Comparison of ENCODE assay signal across 12 mouse cellular contexts in genomic region chr19:25306277-25306676, GRCm38 (mm10).
DNase-seq lines count a peak whose midpoint lies in the region; ATAC-seq and TF ChIP-seq lines count a peak whose summit lies in the region.
"Had no signal": no experiment of that assay in that cellular context is flagged by ENCODE, and none has a peak within 500 bp of the region (broad histone marks: within the 10 kb centered on the region; RNA-seq: fewer than 3 reads in every experiment).

No protein-coding gene starts in this region.

- peak; percentile 33 for DNase-seq in embryo, embryonic 11 days
- DNase-seq in embryo, embryonic 9.5 days (ENCODE audit: extremely low spot score): no peak
- no peak for DNase-seq in liver, postnatal 0 days
- no peak for DNase-seq in CH12.LX (ENCODE audit: extremely low read depth)
- DNase-seq in induced T-regulatory cell, adult 2 months (ENCODE audit: low read depth): peak; percentile 8
- DNase-seq in layer of hippocampus, adult 8-10 months (ENCODE audit: low spot score in 2 of 2): no peak
- DNase-seq: adrenal gland, adult 2 months; cerebellum, adult 8-10 months; kidney, adult 18-20 months had no signal

- ATAC-seq in liver, postnatal 0 days: no peak
- no peak for ATAC-seq in liver, embryonic 12.5 days
- no peak for ATAC-seq in activated CD4-positive, CD25-positive, alpha-beta regulatory T cell, adult 4 months

- peaks cover 9% of the 10 kb centered on the region; the same call in 1 of the 2 replicates for H3K4me1 ChIP-seq in liver, postnatal 0 days (ENCODE audit: insufficient read depth)
- no peaks in the 10 kb centered on the region for H3K4me1 ChIP-seq in liver, embryonic 12.5 days
- H3K4me1 ChIP-seq in CH12.LX (ENCODE audit: control insufficient read depth in 1 of 2, insufficient read depth in 2 of 2): peaks cover 9 to 31% of the 10 kb centered on the region in 2 experiments; a peak in 2 of 4 replicates
- H3K4me1 ChIP-seq: megakaryocyte, embryonic 14.5 days had no signal

- no peak for TF ChIP-seq POLR2A in CH12.LX (IDR thresholded peaks at IDR 0.05; ENCODE audit: low read depth, low read length)

- TF ChIP-seq RAD21 in CH12.LX (IDR thresholded peaks at IDR 0.05; ENCODE audit: low read depth, low read length): peak; percentile 59

- TF ChIP-seq EP300 in liver, postnatal 0 days (IDR thresholded peaks at IDR 0.05; ENCODE audit: low read depth): no peak
- TF ChIP-seq EP300 in CH12.LX (IDR thresholded peaks at IDR 0.05; ENCODE audit: low read length): no peak

- no peak overlapping the region for H3K4me3 ChIP-seq in liver, postnatal 0 days (ENCODE audit: low read depth, low read length)
- H3K4me3 ChIP-seq in liver, embryonic 12.5 days: no peak overlapping the region
- no peak overlapping the region for H3K4me3 ChIP-seq in CH12.LX (replicated peaks in 1 of 3; ENCODE audit: low read depth in 2 of 3, low read length in 2 of 3, poor library complexity in 1 of 3)
- H3K4me3 ChIP-seq: megakaryocyte, embryonic 14.5 days had no signal

- TF ChIP-seq CTCF in liver, postnatal 0 days (IDR thresholded peaks at IDR 0.05; ENCODE audit: low read depth): peak; percentile 64
- peak; percentile 30 to 67; a peak in 3 of 4 replicates for TF ChIP-seq CTCF in CH12.LX (conservative IDR thresholded peaks at IDR 0.05 in 1 of 2, IDR thresholded peaks at IDR 0.05 in 1 of 2; ENCODE audit: low read depth in 2 of 2, low read length in 2 of 2)

- no peak overlapping the region for H3K9ac ChIP-seq in liver, postnatal 0 days (replicated peaks)
- no peak overlapping the region for H3K9ac ChIP-seq in liver, embryonic 12.5 days
- H3K9ac ChIP-seq in CH12.LX (ENCODE audit: insufficient read depth, low read depth): no peak overlapping the region

- 61% methylated on average over 9 of the region's 9 CpGs for WGBS in liver, postnatal 0 days (ENCODE audit: insufficient replicate concordance)
- 42% methylated on average over 9 of the region's 9 CpGs for WGBS in liver, embryonic 12.5 days (ENCODE audit: insufficient replicate concordance)

- no peak overlapping the region for H3K27ac ChIP-seq in liver, postnatal 0 days (ENCODE audit: low read depth)
- H3K27ac ChIP-seq in liver, embryonic 12.5 days: no peak overlapping the region
- H3K27ac ChIP-seq in CH12.LX (ENCODE audit: insufficient read depth, low read depth): no peak overlapping the region

- H3K79me2 ChIP-seq in CH12.LX (replicated peaks; ENCODE audit: control insufficient read depth, extremely low read depth, insufficient read depth, poor library complexity, severe bottlenecking): no peaks in the 10 kb centered on the region

- H3K4me2 ChIP-seq in liver, postnatal 0 days (ENCODE audit: low read depth, low read length): no peak overlapping the region
- no peak overlapping the region for H3K4me2 ChIP-seq in liver, embryonic 12.5 days
- H3K4me2 ChIP-seq in CH12.LX (ENCODE audit: insufficient read depth, low read depth, poor library complexity, severe bottlenecking): no peak overlapping the region

- H3K36me3 ChIP-seq in liver, postnatal 0 days (replicated peaks; ENCODE audit: insufficient read depth, low read length): no peaks in the 10 kb centered on the region
- H3K36me3 ChIP-seq in liver, embryonic 12.5 days: no peaks in the 10 kb centered on the region
- H3K36me3 ChIP-seq in CH12.LX (replicated peaks in 1 of 2; ENCODE audit: control insufficient read depth in 1 of 2, insufficient read depth in 1 of 2, low read length in 1 of 2): no peaks in the 10 kb centered on the region

- no peaks in the 10 kb centered on the region for H3K27me3 ChIP-seq in liver, postnatal 0 days (ENCODE audit: insufficient read depth, low read length)
- H3K27me3 ChIP-seq in liver, embryonic 12.5 days (replicated peaks): peaks cover 6% of the 10 kb centered on the region; the same call in 1 of the 2 replicates
- H3K27me3 ChIP-seq in CH12.LX (replicated peaks): no peaks in the 10 kb centered on the region

- in situ Hi-C loops in CH12.LX (cut with MboI; ENCODE audit: low pct_ligation_motif_present, low pct_unique_long_range_greater_than_20kb, low sequenced_read_pairs): no loop called here

- dilution Hi-C loops in CH12.LX (cut with MboI; ENCODE audit: extremely low pct_ligation_motif_present, extremely low pct_unique_long_range_greater_than_20kb, low sequenced_read_pairs): no loop called here

- H3K9me3 ChIP-seq in liver, postnatal 0 days (ENCODE audit: low read length): no peaks in the 10 kb centered on the region
- H3K9me3 ChIP-seq in liver, embryonic 12.5 days (replicated peaks): no peaks in the 10 kb centered on the region
- no peaks in the 10 kb centered on the region for H3K9me3 ChIP-seq in CH12.LX (replicated peaks; ENCODE audit: low read length)
- H3K9me3 ChIP-seq: megakaryocyte, embryonic 14.5 days had no signal

TF ChIP-seq in CH12.LX, 34 proteins besides CTCF, POLR2A, EP300 and RAD21:
- TF ChIP-seq KAT2A (IDR thresholded peaks at IDR 0.05; ENCODE audit: insufficient replicate concordance, low read length) (no peak), MYC (IDR thresholded peaks at IDR 0.05; ENCODE audit: low read depth, low read length) (peak; percentile 76), BHLHE40 (IDR thresholded peaks at IDR 0.05; ENCODE audit: low read depth, low read length) (peak; percentile 76), MXI1 (IDR thresholded peaks at IDR 0.05; ENCODE audit: low read depth, low read length) (peak; percentile 20; the same call in 1 of the 2 replicates), GABPA (IDR thresholded peaks at IDR 0.05; ENCODE audit: insufficient replicate concordance, low read depth, low read length) (no peak), NELFE (IDR thresholded peaks at IDR 0.05; ENCODE audit: low read depth, low read length) (peak; percentile 25; the same call in 1 of the 2 replicates), MAX (IDR thresholded peaks at IDR 0.05; ENCODE audit: low read length) (peak; percentile 62), SMC3 (IDR thresholded peaks at IDR 0.05; ENCODE audit: low read depth, low read length) (peak; percentile 50)

Comparison
In these comparisons a context has a peak if more than half of its experiments do, and no peak if none do; other contexts are left out.
1. DNase-seq: peak in embryo, embryonic 11 days (single experiment) and induced T-regulatory cell, adult 2 months (single experiment); none in embryo, embryonic 9.5 days (single experiment), liver, postnatal 0 days (single experiment), CH12.LX (single experiment) and layer of hippocampus, adult 8-10 months (0 of 2).